Mouse (Mus musculus): Measurements from ENCODE around the gene Rbm15b. TPM values are rescaled to one million over a fixed set of nuclear protein-coding genes. Genes with fewer than 3 reads are reported as not detected.

Gene Rbm15b
- polyA plus RNA-seq, 1 experiment from 2014 or later = 12.3 TPM

GRCm38 (mm10) chr9:106892552-106892875 is 5.3 kb upstream of the Rbm15b start:
- Histone ChIP-seq H3K36me3 (replicated peaks) (peaks cover 45% of the 10 kb centered on the region), H3K27ac (peak overlapping the region; percentile 95), H3K4me1 (peaks cover 50% of the 10 kb centered on the region), H3K9me3 (no peaks in the 10 kb centered on the region), H3K4me3 (peak overlapping the region; percentile 86), H3K27me3 (ENCODE audit: poor library complexity, severe bottlenecking) (no peaks in the 10 kb centered on the region)
- WGBS = under 1% methylated on average over 9 of the region's 9 CpGs
- DNase-seq (ENCODE audit: extremely low spot score, low spot score) = no peak

- Histone ChIP-seq H3K27me3 (ENCODE audit: poor library complexity, severe bottlenecking) (no peaks in the 10 kb centered on the region), H3K4me1 (peaks cover 54% of the 10 kb centered on the region), H3K9me3 (no peaks in the 10 kb centered on the region), H3K27ac (peak within 1 kb of the TSS; percentile 95), H3K4me3 (peak within 1 kb of the TSS; percentile 86), H3K36me3 (replicated peaks) (peaks cover 49% of the 10 kb centered on the region)
- peak; percentile 98 for DNase-seq (ENCODE audit: extremely low spot score, low spot score)
- under 1% methylated on average over 59 of the region's 59 CpGs for WGBS
Observed at GRCm38 (mm10) chr9:106891829-106892551, 4.8 kb upstream of the Rbm15b start, which contains the start of gene Manf. Manf (minus strand) TSS chr9:106891979.

GRCm38 (mm10) chr9:106891341-106891741 is 4.1 kb upstream of the Rbm15b start:
- Histone ChIP-seq H3K9me3 (no peaks in the 10 kb centered on the region), H3K4me3 (peak overlapping the region; percentile 86), H3K36me3 (replicated peaks) (peaks cover 44% of the 10 kb centered on the region), H3K4me1 (peaks cover 54% of the 10 kb centered on the region), H3K27me3 (ENCODE audit: poor library complexity, severe bottlenecking) (no peaks in the 10 kb centered on the region), H3K27ac (peak overlapping the region; percentile 95)
- no peak for DNase-seq (ENCODE audit: extremely low spot score, low spot score)
- under 1% methylated on average over 17 of the region's 17 CpGs for WGBS

GRCm38 (mm10) chr9:106890496-106891240 is 3.4 kb upstream of the Rbm15b start:
- peak overlapping the region; percentile 95 for H3K27ac ChIP-seq
- WGBS = 69% methylated on average over 8 of the region's 8 CpGs
- no peak for DNase-seq (ENCODE audit: extremely low spot score, low spot score)

GRCm38 (mm10) chr9:106889321-106889720 is 2.1 kb upstream of the Rbm15b start:
- H3K27me3 ChIP-seq (ENCODE audit: poor library complexity, severe bottlenecking) = no peaks in the 10 kb centered on the region
- H3K36me3 ChIP-seq (replicated peaks) = peaks cover 57% of the 10 kb centered on the region
- DNase-seq (ENCODE audit: extremely low spot score, low spot score) = no peak
- H3K27ac ChIP-seq = no peak overlapping the region
- H3K4me3 ChIP-seq = peak overlapping the region; percentile 86
- WGBS = 89% methylated on average over 9 of the region's 9 CpGs
- no peaks in the 10 kb centered on the region for H3K9me3 ChIP-seq
- H3K4me1 ChIP-seq = peaks cover 71% of the 10 kb centered on the region

More at GRCm38 (mm10) chr9:106890496-106891240, 3.4 kb upstream of the Rbm15b start:
- Histone ChIP-seq H3K4me3 (peak overlapping the region; percentile 86), H3K27me3 (ENCODE audit: poor library complexity, severe bottlenecking) (no peaks in the 10 kb centered on the region), H3K9me3 (no peaks in the 10 kb centered on the region), H3K36me3 (replicated peaks) (peaks cover 48% of the 10 kb centered on the region), H3K4me1 (peaks cover 58% of the 10 kb centered on the region)

- no peaks in the 10 kb centered on the region for H3K27me3 ChIP-seq (ENCODE audit: poor library complexity, severe bottlenecking)
- WGBS = 97% methylated on average over 3 of the region's 3 CpGs
- no peak overlapping the region for H3K4me3 ChIP-seq
Observed at GRCm38 (mm10) chr9:106888346-106888745, 1.1 kb upstream of the Rbm15b start.

GRCm38 (mm10) chr9:106885901-106886731 is 1.1 kb downstream of the Rbm15b start:
- Histone ChIP-seq H3K4me1 (peaks cover 87% of the 10 kb centered on the region), H3K27ac (peak overlapping the region; percentile 99), H3K9me3 (no peaks in the 10 kb centered on the region), H3K36me3 (replicated peaks) (peaks cover 89% of the 10 kb centered on the region), H3K27me3 (ENCODE audit: poor library complexity, severe bottlenecking) (no peaks in the 10 kb centered on the region), H3K4me3 (peak overlapping the region; percentile 95)
- DNase-seq (ENCODE audit: extremely low spot score, low spot score) = peak; percentile 55
- WGBS = under 1% methylated on average over 88 of the region's 107 CpGs

More at GRCm38 (mm10) chr9:106888346-106888745, 1.1 kb upstream of the Rbm15b start:
- H3K27ac ChIP-seq = no peak overlapping the region
- peaks cover 77% of the 10 kb centered on the region for H3K4me1 ChIP-seq
- DNase-seq (ENCODE audit: extremely low spot score, low spot score) = no peak
- no peaks in the 10 kb centered on the region for H3K9me3 ChIP-seq
- peaks cover 66% of the 10 kb centered on the region for H3K36me3 ChIP-seq (replicated peaks)

GRCm38 (mm10) chr9:106884996-106885900 is 2.0 kb downstream of the Rbm15b start:
- WGBS = 36% methylated on average over 44 of the region's 44 CpGs
- peaks cover 88% of the 10 kb centered on the region for H3K36me3 ChIP-seq (replicated peaks)
- no peaks in the 10 kb centered on the region for H3K9me3 ChIP-seq
- peak; percentile 38 for DNase-seq (ENCODE audit: extremely low spot score, low spot score)
- H3K27me3 ChIP-seq (ENCODE audit: poor library complexity, severe bottlenecking) = no peaks in the 10 kb centered on the region
- H3K4me3 ChIP-seq = peak overlapping the region; percentile 95
- peaks cover 78% of the 10 kb centered on the region for H3K4me1 ChIP-seq
- peak overlapping the region; percentile 99 for H3K27ac ChIP-seq

GRCm38 (mm10) chr9:106884306-106884705 is 2.9 kb downstream of the Rbm15b start:
- H3K36me3 ChIP-seq (replicated peaks) = peaks cover 88% of the 10 kb centered on the region
- no peaks in the 10 kb centered on the region for H3K9me3 ChIP-seq
- WGBS = 58% methylated on average over 16 of the region's 16 CpGs
- no peaks in the 10 kb centered on the region for H3K27me3 ChIP-seq (ENCODE audit: poor library complexity, severe bottlenecking)
- peaks cover 73% of the 10 kb centered on the region for H3K4me1 ChIP-seq
- H3K4me3 ChIP-seq = peak overlapping the region; percentile 95
- peak; percentile 37 for DNase-seq (ENCODE audit: extremely low spot score, low spot score)
- peak overlapping the region; percentile 36; the same call in 1 of the 2 replicates for H3K27ac ChIP-seq

- H3K4me3 ChIP-seq = peak overlapping the region; percentile 95
- H3K9me3 ChIP-seq = no peaks in the 10 kb centered on the region
- peaks cover 88% of the 10 kb centered on the region for H3K36me3 ChIP-seq (replicated peaks)
- no peak for DNase-seq (ENCODE audit: extremely low spot score, low spot score)
- no peak overlapping the region for H3K27ac ChIP-seq
- 87% methylated on average over 3 of the region's 3 CpGs for WGBS
- H3K27me3 ChIP-seq (ENCODE audit: poor library complexity, severe bottlenecking) = no peaks in the 10 kb centered on the region
- H3K4me1 ChIP-seq = peaks cover 61% of the 10 kb centered on the region
Observed at GRCm38 (mm10) chr9:106883085-106883484, 4.1 kb downstream of the Rbm15b start.

GRCm38 (mm10) chr9:106882176-106882575 is 5.1 kb downstream of the Rbm15b start:
- H3K27ac ChIP-seq = no peak overlapping the region
- peaks cover 88% of the 10 kb centered on the region for H3K36me3 ChIP-seq (replicated peaks)
- H3K4me1 ChIP-seq = peaks cover 52% of the 10 kb centered on the region
- no peak overlapping the region for H3K4me3 ChIP-seq
- no peaks in the 10 kb centered on the region for H3K27me3 ChIP-seq (ENCODE audit: poor library complexity, severe bottlenecking)
- 89% methylated on average over 4 of the region's 4 CpGs for WGBS
- no peaks in the 10 kb centered on the region for H3K9me3 ChIP-seq
- DNase-seq (ENCODE audit: extremely low spot score, low spot score) = no peak
